Mouse (Mus musculus): ENCODE data around the gene Hist2h2bb.
A peak's percentile ranks its signal among the peaks of the same experiment; 100 is the strongest.
"Not testable (repeated sequence)": the region's sequence is repeated elsewhere in the genome, so short reads cannot be mapped to it uniquely, and the experiment has no call there.

Gene Hist2h2bb

DNA sequence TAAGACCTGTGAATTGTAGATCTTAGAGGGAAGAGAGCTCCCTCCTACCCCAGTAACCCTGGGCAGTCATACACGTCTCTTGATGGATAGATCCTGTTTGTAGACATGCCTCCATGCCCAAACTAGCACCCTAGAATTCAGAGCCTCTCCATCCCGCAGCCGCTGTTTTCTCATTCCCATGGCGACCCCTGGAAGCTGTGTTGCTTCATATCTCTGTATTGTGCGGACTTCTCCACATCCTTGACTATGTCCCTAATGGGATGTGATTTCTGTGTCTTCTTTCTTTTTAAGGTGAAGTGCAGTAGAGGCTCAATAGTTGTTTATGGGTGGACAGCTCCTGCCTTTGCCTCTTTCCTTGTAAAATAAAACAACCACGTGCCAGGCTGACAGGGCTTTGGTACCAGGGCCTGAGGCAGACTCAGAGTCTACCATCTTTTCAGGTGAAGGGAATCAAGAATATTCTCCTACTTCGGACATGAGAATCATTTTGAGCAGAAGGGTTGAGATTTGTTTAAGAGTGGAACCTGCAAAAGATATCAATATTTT, 5.1 kb upstream of the Hist2h2bb start:
- DNase-seq, result no peak

DNA sequence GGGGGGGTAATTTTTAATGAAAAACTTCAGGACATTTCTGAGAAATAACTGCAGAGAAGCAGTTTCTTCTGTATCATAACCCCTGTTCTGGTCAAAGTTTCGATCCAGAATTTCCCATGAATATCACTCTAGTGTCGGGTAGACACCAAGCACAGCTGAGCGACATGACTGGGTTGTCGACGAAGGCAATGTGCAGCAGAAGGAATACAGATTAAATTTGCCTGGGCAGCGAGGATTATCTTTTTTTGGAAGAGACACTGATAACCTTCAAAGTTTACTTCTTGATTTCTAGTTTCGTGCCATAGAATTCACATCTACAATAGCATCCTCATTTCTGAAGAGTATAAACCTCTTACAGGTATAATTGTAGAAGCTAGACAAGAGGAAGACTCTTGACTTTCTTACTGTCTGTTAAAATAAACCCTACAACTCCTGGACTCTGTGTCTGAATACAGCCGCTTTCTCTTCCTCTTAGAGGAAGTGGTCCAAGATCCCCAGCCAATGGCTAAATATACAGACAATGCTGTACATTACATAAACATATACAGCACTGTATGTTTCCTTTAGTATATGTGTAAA, 3.3 kb upstream of the Hist2h2bb start:
- DNase-seq, result no peak

DNA sequence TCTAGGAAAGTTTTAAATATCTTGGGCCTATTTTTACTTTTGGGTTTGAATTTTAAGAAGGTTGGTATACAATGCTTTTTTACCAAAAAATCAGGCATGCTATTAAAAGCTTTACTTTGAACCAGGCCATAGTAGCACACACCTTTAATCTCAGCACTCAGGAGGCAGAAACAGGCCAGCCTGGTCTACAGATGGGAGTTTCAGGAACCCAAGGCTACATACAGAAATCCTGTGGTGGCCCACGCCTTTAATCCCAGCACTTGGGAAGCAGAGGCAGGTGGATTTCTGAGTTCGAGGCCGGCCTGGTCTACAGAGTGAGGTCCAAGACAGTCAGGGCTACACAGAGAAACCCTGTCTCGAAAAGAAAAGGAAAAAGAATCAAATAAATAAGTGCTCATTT, 2.0 kb upstream of the Hist2h2bb start:
- no peak for DNase-seq

DNA sequence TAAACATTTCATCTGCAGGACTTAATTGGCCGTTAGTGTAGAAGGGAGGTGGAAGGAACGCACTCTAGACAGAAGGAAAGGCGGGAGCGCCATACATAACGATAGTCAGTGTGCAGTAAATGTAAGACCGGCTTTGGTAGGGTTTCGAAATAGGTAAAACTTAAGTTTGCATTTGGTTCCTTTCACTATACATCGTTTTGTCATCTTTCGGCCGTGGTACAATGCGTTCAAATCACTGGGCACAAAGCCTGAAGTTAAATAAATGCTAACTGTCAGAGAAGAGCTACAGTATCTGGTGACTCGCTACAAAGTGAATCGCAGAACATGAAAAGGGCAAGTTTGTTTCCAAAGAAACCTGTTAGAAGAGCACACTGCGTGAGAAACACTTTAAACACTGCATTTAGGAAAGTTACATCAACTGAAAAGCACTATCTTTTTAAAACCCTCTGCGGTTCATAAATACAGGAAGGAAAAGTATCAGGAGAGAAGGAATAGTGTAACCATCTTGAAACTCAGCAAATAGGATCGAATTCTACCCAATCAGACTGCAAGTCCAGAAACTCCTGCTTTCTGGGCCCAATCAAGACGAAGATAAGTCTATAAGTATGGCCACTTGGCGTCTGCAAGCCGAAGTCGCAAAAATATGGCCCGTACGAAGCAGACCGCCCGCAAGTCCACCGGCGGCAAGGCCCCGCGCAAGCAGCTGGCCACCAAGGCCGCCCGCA, 1.3 kb upstream of the Hist2h2bb start, which contains the start of gene Hist2h3b:
Gene Hist2h3b, plus strand, starts transcription at position 604 of the 725 bp plus-strand sequence.
- peak; percentile 86 for DNase-seq

DNA sequence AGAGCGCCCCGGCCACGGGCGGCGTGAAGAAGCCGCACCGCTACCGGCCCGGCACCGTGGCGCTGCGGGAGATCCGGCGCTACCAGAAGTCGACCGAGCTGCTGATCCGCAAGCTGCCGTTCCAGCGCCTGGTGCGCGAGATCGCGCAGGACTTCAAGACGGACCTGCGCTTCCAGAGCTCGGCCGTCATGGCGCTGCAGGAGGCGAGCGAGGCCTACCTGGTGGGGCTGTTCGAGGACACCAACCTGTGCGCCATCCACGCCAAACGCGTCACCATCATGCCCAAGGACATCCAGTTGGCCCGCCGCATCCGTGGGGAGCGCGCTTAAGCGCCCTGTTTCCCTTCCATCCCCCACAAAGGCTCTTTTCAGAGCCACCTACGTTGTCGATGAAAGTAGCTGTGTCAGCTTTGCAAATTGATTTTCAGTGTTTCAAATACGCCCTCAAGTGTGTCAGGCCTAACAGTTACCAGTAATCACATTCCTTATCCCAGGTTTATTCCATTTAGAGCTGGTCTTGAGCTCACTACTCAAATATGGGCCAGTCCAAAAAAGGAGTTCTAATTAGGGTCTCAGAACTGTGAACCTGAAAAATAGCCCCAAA, 675 bp upstream of the Hist2h2bb start:
- not testable (repeated sequence) for DNase-seq

DNA sequence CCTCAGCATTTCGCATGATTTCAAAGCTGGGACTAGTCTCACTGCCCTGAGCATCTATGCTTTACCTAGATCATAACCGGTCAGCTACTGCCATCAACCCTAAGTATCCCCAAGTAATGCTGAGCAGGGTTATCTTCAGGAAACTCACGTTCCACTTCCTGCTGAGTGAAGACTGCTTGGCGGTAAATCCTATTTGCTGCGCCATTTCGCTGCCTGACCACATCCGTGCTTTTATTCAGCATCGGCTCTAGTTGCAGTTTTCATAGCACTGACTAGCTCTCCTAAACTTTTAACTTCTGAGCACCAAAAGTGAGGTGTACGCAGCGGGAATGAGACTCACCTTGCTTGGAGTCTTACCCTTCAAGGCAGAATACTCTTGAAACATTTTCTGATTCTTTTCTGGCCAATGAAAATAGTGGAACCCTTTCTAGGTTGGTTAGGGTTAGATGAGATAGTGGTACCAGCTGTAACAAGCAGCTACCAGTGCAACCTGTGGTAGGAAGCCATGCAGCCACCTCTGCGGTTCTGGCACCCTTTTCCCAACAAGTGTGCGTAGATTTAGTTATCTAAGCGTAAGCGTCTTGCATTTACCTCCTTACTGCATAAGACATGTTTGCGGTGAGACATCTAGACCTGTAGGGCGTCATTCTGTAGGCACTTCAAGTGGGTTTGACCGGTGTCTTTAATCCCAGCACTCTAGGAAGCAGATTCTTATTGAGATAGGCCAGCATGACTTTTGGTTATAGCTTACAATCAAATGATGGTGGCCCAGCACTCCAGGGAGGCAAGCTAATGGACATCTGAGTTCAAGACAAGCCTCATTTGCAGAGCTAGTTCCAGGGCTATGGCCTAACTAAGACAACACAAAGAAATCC, 4.3 kb downstream of the Hist2h2bb start:
- no peak for DNase-seq

DNA sequence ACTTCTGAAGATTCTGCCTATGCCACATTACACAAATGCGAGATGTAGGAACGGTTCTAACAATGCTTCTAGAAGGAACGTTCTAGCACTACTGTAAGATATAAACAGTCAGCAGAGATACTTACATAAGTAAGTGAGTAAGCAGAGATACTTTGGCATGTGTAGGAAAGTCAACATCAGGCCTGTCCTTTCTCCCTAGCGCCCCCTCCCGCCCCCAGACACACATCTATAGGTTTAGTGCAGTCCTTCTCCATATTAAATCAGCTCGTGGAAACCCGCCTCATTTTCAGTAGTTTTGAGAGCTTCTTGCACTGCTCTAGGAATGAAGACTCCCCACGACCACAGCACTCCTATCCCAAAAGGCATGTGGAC, 7.9 kb downstream of the Hist2h2bb start:
- DNase-seq, result peak; percentile 50

DNA sequence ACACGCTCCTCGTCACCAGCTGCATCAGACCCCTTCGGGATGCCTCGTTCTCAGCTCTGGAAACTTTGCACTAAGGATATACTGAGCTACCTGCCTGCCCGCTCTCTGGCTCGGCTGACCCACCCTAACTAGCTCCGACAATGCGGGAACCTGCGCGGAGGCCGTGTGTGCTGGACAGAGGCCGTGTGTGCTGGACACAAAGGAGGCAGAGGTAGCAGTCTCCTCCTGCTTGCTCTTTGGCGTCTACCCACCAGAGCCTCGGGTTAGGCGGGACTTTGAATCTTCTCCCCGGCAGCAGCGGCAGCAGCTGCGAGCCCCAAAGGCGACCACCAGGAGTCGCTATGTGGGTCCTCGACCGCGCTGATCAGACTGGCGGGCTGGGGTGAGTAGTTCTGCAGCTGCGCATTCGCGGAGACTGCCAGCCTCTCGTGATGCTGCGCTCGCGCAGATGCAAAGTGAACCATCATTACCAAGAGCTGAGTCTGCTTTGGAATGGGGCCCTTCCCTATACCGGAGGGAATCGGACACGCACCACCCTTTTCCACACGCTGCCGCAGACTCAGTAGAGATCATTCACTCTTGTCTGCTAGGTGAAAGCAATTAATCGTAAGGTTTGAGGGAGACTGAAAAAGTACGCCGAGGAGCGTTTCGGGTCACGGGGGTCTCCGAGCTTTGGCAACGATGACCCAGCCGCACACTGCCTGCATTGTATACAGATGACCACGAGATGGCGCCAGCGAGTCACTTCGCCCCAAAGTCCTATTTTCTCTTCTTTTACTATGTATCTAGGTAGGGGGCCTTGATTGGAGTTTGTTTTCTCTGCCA, 8.5 kb downstream of the Hist2h2bb start:
- peak; percentile 91 for DNase-seq

DNA sequence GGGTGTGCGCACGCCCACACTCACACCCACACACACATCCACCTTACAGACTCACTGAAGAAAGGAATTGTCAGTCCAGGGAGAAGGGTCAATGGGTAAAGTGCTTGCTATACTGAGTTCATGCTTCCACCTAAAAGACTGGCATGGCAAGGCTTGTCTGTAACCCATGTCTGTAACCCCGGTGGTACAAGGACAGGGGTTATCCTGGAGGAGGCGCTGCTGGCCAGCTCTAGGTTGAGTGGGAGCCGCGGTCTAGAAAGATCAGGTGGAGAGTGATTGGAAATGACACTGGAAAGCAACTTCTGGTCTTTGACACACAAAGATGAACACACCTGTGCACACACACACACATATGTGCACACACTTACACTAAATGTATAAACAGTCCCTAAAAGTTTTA, 11.1 kb downstream of the Hist2h2bb start:
- no peak for DNase-seq

DNA sequence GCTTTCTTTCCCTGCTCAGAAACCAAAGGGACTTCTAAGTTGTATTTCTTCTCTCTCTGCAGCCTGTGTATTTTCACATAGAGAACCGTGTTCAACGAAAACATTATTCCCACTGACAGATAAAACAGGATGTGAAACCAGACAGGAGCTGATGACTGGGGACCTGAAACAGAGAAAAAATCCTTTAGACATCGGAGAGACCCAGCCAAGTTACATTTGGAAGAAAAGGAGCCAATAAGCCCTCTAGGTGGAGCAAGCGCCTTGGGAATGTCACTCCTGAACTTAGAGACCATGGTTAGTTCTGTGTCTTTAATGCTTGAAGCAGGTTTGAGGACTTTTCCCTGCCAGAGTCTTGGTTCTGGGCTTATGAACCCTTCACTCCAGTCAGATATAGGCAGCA, 14.9 kb downstream of the Hist2h2bb start:
- DNase-seq, result peak; percentile 53

DNA sequence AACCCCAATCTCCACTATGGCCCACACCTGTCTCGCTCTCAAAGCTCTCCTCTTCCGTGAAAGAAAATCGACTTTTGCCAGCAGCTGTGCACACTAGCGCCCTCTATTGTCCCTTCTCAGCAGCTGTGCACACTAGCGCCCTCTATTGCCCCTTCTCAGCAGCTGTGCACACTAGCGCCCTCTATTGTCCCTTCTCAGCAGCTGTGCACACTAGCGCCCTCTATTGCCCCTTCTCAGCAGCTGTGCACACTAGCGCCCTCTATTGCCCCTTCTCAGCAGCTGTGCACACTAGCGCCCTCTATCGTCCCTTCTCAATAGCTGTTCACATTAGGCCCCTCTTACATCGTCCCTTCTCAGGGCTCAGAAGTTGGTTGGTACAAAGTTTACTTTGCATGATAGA, 17.8 kb downstream of the Hist2h2bb start:
- not testable (repeated sequence) for DNase-seq

DNA sequence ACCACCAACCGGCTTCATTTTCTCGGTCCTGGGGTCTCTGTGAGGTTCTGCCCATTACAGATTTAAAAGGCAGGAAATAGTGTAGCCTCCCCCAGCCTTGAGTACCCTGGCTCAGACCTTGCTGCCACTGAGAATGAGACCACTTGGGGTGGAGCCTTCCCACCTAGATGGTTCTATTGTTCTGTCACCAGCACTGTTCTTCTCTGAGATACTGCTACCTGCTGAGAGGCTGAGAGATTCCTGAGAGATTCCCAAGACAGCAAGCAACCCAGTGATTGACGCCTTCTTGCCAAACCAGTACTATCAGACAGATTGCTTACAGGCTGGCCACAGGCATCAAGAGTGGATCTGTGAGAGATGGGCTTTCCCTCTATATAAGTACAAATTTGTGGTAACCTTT, 19.6 kb downstream of the Hist2h2bb start:
- no peak for DNase-seq

DNA sequence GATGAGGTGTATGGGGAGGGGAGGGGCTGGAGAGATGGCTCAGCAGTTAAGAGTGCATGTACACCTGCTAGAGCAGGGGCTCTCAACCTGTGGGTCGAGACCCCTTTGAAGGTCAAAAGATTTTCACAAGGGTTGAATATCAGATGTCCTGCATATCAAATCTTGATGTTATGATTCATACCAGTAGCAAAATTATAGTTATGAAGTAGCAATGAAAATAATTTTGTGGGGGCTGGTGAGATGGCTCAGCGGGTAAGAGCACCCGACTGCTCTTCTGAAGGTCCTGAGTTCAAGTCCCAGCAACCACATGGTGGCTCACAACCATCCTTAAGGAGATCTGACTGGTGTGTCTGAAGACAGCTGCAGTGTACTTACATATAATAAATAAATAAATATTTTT, 21.2 kb downstream of the Hist2h2bb start:
- not testable (repeated sequence) for DNase-seq

DNA sequence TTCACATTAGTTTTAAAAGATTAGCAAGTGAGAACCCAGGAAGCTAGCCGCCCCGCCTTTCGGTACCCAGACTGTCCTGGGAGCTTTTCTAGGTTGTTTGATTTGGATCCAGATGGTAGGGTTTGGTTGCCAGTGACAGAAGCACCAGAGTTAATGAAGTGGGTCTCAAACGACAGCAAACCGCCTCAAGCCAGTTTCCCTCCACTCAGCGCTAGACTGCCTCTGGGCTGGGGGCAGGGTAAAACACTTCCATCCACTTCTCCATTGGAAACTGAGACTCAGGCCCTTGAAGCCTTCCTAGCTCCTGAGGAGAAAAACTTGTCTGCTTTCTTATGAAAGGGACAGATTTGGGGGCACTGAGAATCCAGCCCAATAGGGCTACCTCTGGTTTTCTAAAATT, 23.1 kb downstream of the Hist2h2bb start:
- no peak for DNase-seq

DNA sequence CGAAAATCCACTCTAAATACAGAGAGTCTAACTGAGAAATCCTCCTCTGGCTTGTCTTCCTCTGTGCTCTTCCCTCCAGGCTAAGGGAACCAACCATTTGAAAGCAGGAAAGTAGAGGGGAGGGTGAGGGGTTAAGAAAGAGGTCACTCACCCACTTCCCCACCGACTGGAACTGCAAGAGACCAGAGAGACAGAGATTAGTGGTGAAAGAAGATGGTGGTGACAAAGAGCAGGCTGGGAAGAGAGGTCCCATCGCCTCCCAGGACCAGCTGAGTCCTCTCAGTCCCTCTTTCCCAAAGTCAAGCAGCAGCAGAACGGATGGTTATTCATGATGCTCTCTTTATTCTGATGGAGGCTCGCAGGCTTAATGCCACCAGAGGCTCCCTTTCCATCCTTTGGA, 23.8 kb downstream of the Hist2h2bb start:
- peak; percentile 27 for DNase-seq

DNA sequence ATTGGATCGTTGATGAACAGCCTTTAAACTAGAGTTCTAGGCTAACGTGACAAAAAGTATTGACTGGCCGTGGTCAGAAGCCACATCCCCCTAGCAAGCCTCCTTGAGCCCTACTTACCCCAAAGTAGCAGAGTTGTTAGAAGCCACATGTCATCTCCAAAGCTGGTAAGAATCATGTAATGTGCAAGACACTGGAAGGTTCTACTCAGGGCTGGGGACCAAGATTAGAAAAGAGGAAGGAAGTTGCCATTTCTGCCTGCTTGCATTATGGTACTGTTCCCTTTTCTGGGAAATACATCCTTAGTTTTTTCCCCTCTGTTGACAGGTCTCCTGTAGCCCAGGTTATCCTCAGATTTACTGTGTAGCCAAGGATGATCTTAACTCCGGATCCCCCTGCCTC, 24.2 kb downstream of the Hist2h2bb start, which contains the start of gene Fcgr1:
Gene Fcgr1, minus strand, starts transcription at position 183 of the 400 bp plus-strand sequence.
- DNase-seq, result peak; percentile 31

DNA sequence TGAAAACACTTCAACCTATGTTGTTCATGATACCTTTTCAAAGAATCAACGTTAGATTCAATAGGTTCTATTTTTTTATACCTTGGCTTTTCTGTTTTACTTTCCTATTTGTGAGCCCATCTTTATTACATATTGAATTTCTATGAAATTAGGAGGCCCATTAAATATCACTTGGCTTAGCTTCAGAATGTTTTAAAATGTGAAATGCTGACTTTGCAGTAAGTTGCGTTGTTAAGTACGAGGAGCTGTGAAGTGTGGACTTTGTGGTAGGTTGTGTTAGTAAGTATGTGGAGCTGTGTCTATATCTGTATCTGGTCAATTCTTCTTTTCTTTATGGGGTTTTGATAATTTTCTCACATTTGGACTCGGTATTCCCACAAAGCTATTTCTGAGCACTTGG, 28.8 kb downstream of the Hist2h2bb start:
- DNase-seq, result no peak

DNA sequence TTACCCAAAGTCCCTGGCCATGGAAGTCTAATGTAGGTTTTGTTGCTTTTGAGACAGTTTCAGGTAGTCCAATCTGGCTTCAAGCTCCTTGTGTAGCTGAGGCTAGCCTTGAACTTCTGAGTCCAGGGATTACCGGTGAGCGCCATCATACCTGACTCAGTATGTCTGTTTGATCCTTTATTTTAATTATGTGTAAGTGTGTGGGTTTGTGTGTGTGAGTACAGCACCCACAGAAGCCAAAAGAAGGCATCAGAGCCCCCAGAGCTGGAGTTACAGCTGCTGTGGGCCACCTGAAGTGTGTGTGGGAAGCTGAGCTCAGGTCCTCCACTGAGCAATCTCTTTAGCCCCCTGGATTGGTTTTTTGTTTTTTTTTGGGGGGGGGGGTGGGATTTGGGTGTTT, 30.0 kb downstream of the Hist2h2bb start:
- no peak for DNase-seq

DNA sequence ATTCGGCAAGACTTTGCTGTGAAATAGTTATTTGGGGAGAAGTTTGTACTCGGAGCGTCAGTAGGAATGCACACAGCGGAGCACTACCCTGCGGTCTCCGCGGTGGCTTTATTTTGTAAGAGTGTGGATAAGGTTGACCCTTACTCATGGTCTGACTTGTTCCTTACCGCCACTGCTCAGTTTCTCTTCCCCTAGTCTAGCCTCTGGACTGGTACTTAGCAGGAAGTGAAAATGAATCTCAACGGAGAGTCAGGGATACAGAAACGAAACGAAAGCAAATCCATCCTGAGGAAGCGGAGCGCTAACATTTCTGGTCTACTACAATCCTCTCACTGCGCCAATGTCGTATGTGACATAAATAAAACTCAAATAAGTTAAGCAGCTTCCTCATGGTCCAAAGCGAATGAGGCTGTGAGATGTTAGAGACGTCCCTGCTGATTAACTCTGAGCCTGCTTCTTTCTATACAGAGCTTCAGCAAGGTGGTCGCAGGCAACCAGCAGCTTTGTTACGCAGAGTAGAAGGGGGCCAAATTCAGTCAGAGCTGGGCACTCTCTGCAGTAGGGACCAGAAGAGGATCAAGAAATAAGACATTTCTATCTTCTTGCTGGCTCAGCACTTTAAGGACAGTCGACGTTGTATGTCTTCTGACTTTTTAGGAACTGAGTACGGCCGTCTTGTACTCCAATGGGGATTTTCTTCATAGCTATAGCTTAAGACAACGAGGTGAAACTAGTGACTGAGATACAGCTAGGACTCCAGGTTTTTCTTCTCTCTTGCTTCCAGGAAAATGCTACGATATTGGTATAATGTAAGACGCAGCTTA, 31.4 kb downstream of the Hist2h2bb start:
- DNase-seq, result peak; percentile 65

DNA sequence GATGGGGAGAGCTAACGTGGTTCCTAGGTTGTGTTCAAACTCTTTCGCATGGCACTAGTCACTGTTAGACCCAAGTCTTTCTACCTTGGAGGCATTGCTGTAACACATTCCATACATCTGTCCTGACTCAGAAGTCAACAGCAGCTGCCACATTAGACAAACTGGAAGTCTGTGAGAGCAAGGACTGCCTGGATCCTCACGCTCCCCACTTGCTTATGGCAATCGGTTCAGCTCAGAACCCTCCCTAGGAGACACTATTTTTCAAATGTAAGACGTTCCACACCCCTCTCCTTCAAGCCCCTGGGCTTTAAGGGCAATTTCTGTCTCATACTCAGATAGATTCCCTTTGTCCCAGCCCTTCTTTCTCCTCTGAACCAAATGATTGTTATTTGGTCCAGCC, 32.5 kb downstream of the Hist2h2bb start:
- DNase-seq, result no peak

DNA sequence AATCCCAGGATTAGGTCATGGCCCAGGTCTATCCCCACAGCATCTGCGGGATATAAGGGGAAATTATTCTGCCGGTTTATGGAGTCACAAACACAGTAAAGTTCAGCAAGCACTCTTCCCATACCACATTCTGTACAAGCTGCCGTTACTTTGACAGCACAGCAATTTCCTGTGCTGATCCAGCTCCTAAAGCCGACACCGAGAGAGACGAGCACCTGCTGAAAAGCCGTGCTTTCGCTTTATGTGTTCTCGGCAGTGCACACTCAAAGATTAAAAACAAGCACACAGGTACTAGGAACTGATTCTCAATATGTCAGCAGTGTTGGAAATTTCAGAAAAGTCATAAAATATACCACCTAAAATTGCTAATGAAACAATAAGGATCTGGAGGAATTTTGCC, 37.0 kb downstream of the Hist2h2bb start:
- DNase-seq, result no peak

Measured in lung, postnatal 36 days (tissue).